Mouse (Mus musculus): Measurements from ENCODE around the gene Taf1b.
"Not testable (repeated sequence)": the region's sequence is repeated elsewhere in the genome, so short reads cannot be mapped to it uniquely, and the experiment has no call there.

Taf1b gene

DNA sequence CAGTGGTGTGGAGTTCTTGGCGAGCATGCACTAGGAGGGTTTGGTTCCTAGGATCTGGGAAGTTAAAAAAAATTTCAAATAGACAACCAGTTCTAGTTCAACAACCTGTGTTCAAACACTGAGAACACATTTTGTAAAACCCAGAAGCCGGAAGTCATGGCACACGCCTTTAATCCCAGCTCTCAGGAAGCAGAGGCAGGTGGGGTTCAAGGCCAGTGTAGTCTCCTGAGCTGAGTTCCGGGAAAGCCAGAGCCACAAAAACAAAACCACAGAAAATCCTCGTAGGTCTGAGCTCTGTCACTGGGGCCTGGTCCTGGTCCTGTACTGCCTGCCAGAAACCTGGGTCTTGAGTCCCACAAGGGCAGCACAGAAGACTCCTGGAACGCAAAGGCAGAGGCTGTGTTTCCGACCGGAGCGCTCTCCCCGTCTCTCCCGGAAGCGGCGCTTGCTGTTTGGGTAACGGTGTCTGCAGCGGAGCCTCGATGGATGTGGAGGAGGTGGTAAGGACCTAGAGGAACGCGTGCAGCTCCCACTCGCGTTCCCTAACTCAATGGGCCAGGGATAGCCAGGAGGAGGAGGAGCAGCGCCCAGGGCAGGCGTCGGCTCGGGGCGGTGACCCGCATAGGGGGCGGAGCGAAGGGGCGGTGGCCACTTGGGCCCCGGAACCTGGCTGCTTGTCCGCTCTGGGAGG lies at the start of gene Taf1b:
Gene Taf1b (plus strand): TSS at position 210 of the 691 bp plus-strand sequence.
- in situ Hi-C loops (cut with MboI, MseI), result loop anchor here in 1 of 2 experiments (5.0 kb wide), 1 partner anchor 79 kb away; no protein-coding TSS in a partner anchor

DNA sequence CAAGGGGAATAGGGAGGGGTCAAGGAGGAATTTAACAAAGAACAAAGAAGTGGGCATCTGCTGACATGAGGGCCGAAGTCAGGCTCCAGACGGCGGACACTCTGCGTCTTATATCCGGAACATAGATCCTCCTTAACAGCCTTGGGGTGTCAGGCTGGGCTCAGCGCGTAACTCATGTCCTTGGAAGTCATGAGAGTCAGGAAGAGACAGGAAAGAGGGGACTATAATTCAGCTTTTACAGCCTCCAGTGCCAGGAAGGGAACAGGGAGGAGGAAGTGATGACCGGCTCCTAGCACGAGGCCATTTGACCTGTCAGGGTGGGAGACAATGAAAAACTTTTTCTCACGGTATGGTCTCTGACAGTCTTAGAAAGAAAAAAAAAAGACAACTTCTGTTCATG lies 37.8 kb upstream of the Taf1b start:
- in situ Hi-C loops (cut with MboI, MseI), result no loop called here

DNA sequence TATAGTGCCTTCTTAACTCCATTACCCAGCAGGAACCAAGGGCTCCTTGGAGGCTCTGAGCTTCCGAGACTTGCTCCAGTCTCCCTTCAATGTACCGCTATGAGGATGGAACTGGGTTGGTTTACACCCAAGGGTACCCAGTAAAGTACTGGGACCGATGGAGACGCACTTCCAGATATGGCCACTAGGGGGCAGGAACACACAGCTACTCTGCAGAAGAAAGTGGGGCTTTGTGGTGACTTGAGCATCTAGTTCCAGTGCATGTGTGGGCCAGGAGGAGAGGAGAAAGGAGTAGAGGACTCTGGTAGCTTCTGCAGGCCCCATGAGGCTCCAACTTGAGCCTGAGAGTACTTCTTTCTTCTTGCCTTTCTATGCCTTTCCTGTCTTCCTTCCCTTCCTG lies 36.0 kb upstream of the Taf1b start:
- in situ Hi-C loops (cut with MboI, MseI), result not testable (repeated sequence)

- in situ Hi-C loops (cut with MboI, MseI), result not testable (repeated sequence)
Measured at GRCm38 (mm10) chr12:24463490-24463889, 34.7 kb upstream of the Taf1b start.

GRCm38 (mm10) chr12:24468966-24469365 lies 29.2 kb upstream of the Taf1b start:
- in situ Hi-C loops (cut with MboI, MseI), result loop anchor here in 1 of 2 experiments (5.0 kb wide), 1 partner anchor 228 kb away; no protein-coding TSS in a partner anchor

DNA sequence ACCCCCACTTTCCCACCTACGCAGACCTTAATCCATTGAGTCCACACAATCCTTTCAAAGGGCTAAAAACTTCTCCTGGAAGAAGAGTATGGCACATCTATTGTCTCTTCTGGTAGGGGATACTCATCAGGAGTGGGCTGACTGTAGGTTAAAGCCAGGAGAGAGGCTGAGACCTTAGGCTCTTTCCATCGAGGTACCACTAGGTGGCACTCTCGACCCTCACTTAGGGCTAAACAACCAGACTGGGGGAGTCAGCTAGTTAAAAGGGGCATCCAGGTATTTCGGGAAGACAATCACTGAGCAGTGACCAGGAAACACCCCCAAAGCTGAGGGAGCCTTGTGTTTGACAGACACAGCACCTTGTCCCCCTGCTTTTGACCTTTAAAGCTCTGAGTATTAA lies 27.2 kb upstream of the Taf1b start:
- in situ Hi-C loops (cut with MboI, MseI), result no loop called here

- in situ Hi-C loops (cut with MboI, MseI), result no loop called here
Measured at GRCm38 (mm10) chr12:24473221-24473620, 24.9 kb upstream of the Taf1b start.

DNA sequence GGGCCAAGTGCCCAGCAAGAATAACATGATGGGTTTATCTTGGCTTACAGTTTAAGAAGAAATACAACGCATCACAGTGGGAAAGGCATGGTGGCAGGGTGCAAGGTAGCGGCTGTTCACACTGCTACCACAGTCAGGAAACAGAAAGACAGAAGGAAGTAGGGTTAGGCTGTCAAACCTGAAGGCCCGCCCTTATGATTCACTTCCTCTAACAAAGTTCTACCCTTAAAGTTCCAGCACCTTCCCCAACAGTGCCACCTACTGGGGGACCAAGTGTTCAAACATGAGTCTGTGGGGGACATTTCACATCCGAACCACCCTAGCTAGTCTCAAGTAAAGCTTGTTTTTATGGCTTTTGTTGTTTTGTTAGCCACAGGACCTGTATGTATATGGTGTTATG lies 13.2 kb upstream of the Taf1b start:
- in situ Hi-C loops (cut with MboI, MseI), result no loop called here

DNA sequence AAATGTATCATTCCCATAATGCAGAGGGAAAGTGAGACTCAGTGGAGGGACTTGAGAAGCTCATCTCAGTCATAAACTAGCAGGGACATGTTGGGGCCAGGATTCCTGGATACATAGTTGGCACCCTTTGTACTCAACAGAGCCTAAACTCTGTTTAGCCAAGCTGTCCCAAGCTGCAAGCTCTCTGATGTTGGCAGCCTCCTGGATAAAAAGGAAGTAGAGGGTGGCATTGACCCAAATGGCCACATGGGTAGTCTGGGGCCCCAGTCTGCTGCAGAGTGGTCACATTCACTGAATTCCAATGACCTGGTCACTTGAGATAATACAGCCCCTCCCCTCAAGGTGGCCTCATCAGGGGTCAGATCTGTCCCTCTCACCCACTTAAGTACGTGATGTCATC lies 11.3 kb upstream of the Taf1b start:
- in situ Hi-C loops (cut with MboI, MseI), result no loop called here

DNA sequence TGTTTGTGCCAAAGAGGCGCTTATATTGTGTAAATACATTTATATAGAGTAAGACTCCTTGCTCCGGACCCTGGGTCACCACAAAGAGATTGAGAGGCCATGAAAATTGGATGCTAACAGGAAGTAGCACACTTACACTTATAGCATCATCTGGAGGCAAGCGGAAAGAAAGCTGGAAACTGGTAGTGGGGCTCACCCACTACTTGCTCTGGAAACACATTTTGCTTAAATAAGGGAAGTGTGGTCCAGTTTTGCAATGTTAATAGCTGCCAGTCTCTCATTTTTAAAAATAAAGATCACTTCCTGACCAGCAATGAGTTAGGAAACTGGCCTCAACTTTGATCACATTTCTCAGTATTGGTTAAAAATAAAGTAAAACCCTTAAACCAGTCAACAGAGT lies 5.7 kb upstream of the Taf1b start:
- in situ Hi-C loops (cut with MboI, MseI), result not testable (repeated sequence)

DNA sequence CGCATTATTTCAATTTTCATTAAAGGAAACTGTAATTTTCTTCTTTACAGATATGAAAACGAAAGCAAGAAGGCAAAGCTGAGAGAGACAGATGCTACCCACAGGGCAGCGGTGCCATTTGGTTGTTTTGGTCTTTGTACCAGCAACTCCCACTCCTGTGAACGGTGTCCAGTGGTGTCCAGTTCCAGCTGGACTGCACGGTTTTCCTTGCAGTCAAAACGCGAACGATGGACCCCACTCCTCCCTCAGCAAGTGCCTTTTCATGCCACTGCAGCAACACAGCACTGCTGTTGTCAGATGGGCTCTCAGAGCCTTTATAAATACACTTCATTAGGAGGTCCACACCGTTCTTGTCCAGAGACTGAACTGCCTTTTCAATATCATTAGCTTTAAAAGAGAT lies 5.1 kb upstream of the Taf1b start:
- in situ Hi-C loops (cut with MboI, MseI), result no loop called here

- in situ Hi-C loops (cut with MboI, MseI), result no loop called here
Measured at GRCm38 (mm10) chr12:24493412-24493811, 4.7 kb upstream of the Taf1b start.

DNA sequence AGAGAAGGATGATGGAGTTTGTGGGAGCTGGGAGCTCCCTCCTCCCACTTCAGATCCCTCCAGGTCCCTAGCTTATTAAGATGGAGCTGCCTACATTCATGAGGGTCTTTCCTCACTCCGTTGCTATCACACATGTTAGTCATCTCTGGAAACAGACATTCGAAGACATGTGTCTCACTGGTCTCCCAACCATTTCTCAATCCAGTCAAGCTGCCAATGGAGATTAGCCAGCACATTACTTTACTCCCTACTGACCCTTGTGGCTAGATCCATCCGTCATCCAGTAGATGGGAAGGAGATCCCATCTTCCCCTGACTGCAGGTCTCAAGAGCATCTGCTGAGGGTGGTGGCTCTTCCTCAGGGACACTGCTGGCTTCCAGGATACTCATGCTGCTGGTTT lies 3.4 kb upstream of the Taf1b start:
- in situ Hi-C loops (cut with MboI, MseI), result loop anchor here in 1 of 2 experiments (5.0 kb wide), 1 partner anchor 83 kb away; no protein-coding TSS in a partner anchor

DNA sequence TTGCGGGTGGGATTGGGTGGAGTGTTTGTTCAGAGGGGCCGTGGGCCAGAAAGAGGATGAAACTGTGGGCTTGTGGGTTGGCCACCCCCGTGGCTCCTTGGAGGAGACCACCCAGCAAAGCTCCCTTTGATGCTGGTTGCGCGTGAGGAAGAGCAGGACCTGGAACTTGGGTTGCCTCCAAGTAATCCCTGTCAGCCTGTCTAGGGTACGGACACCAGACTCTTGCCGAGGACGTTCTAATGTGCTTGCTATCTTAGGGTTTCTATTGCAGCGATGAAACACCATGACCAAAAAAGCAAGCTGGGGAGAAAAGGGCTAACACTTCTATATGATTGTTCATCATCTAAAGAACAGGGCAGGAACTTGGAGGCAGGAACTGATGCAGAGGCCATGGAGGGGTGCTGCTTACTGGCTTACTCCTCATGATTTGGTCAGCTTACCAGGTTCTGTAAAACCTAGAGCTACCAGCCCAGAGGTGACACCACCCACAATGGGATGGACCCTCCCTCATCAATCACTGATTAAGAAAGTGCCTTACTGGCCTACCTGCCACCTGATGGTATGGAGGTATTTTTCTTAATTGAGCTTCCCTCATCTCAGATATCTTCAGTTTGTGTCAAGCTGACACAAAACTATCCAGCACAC lies 804 bp downstream of the Taf1b start:
- in situ Hi-C loops (cut with MboI, MseI), result loop anchor here in 1 of 2 experiments (5.0 kb wide), 1 partner anchor 78 kb away; no protein-coding TSS in a partner anchor

- in situ Hi-C loops (cut with MboI, MseI), result no loop called here
Measured at GRCm38 (mm10) chr12:24517118-24517517, 19.0 kb downstream of the Taf1b start.

GRCm38 (mm10) chr12:24521076-24521475 lies 22.9 kb downstream of the Taf1b start:
- in situ Hi-C loops (cut with MboI, MseI), result no loop called here

DNA sequence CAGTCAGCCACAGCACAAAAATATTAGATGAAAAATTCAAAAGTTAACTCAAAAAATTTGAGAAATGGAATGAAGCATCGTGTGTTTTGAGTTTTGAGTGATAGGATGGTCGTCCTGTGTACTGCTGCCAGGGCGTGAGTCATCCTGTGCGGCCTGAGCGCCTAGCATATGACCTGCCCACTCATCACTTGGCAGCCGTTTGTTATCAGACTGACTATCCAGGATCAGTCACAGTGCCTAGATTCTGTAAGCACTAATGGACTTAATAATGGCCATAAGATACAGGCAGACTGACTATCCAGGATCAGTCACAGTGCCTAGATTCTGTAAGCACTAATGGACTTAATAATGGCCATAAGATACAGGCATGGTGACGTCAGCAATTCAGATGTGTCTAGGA lies 26.9 kb downstream of the Taf1b start:
- in situ Hi-C loops (cut with MboI, MseI), result not testable (repeated sequence)

DNA sequence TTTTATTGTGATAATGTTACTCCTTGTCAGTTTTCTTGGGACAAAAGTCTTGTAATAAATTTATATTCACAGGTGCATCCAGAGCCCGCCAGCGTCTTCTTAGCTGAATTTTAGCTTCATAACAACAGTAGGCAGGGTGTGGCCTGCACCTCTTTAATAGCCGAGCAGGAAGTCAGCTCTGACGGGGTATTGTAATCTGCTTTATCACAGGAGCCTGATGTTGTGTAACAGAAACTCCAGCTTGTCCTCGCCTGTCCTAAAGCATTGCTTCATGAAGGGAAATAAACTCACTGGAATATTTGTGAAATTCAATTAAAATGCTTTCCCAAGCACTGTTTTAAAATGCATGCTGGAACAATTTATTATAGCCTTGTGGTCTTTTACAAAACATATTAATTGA lies 38.2 kb downstream of the Taf1b start:
- in situ Hi-C loops (cut with MboI, MseI), result no loop called here

- in situ Hi-C loops (cut with MboI, MseI), result no loop called here
Measured at GRCm38 (mm10) chr12:24537201-24537600, 39.0 kb downstream of the Taf1b start.

DNA sequence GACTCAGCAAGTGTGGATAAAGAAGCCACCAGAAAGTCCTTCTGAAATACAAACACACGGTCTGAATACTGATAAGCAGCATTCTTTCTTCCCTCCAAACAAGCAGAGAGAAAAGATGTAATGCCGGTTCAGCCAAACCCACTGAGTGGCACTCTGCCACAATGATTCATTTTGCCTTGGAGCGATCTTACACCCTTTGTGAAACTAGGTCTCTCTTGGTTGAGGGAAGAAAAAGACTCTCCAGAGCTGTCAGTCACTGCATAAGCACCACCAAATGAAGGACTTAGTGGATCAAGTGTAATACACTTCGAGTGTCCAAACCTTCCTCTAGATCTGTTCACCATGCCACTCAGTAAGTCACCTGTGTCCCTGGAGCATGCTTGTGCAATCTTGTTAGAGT lies 39.8 kb downstream of the Taf1b start:
- in situ Hi-C loops (cut with MboI, MseI), result no loop called here

GRCm38 (mm10) chr12:24541426-24542154 lies 43.4 kb downstream of the Taf1b start:
- in situ Hi-C loops (cut with MboI, MseI), result no loop called here

DNA sequence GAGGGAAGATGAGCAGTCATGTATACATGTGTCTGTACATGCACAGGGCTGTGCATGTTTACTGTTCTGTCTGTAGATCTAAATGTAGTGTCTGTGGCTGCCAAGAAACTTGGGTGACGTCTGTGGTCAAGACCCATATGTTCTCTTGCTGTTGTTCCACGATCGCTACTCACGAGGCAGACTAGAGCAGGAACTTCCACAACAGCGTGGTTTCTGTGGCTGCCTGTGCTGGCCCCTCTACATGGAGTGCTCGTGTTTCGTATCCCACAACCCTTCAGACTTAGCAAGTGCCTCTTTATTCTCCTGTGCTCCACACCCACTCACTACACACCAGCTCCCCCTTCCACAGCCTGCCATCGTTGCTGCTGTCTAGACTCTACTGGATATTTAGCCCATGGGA lies 49.5 kb downstream of the Taf1b start:
- in situ Hi-C loops (cut with MboI, MseI), result no loop called here
